Mouse (Mus musculus): ENCODE results near the gene Zfp13. TPM values are rescaled to one million over a fixed set of nuclear protein-coding genes. Genes with fewer than 3 reads are reported as not detected.

Zfp13 gene
- total and polyA plus RNA-seq, 2 experiments from 2014 or later, result 21.5 to 44.0 TPM

DNA sequence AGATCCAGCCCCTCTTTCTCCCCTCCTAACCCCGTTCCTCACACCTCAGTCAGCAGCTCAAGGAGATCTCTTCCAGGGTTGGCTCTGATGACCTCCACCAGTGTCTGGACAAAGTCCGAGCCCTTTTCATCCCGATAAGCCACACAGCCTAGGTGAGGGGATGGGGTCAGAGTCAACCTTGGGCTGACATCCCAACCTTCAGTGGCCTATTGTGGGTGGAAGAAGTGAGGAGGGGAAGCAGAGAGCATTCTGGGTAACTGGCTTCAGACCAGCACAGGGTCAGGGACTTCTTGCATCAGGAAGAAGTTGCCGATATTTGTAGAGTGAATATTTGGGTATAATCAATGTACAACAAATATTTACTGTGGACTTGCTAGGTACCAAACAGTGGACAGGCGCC is 47.3 kb downstream of the Zfp13 start:
- peaks cover 17% of the 10 kb centered on the region; the same call in 1 of the 2 replicates for H3K36me3 ChIP-seq (ENCODE audit: insufficient read depth, low read length)
- no peak overlapping the region for H3K4me3 ChIP-seq (ENCODE audit: low read length)
- no peak overlapping the region for H3K9ac ChIP-seq (replicated peaks; ENCODE audit: low read length)
- DNase-seq (ENCODE audit: low spot score) (no peak), ATAC-seq (no peak)
- 68% methylated on average over 5 of the region's 5 CpGs for WGBS
- H3K4me1 ChIP-seq (ENCODE audit: insufficient read depth, low read length), result peaks cover 6% of the 10 kb centered on the region; the same call in 1 of the 2 replicates
- H3K9me3 ChIP-seq (ENCODE audit: low read length), result no peaks in the 10 kb centered on the region
- H3K27ac ChIP-seq, result no peak overlapping the region
- no peak for TF ChIP-seq CTCF (IDR thresholded peaks at IDR 0.05; ENCODE audit: low read depth)
- H3K27me3 ChIP-seq (ENCODE audit: insufficient read depth, low read length), result no peaks in the 10 kb centered on the region
- H3K4me2 ChIP-seq (ENCODE audit: low read depth, low read length), result peak overlapping the region; percentile 81; the same call in 1 of the 2 replicates

- no peak for ATAC-seq
- no peaks in the 10 kb centered on the region for H3K27me3 ChIP-seq (ENCODE audit: insufficient read depth, low read length)
- peak overlapping the region; percentile 81 for H3K4me2 ChIP-seq (ENCODE audit: low read depth, low read length)
- no peak for TF ChIP-seq CTCF (IDR thresholded peaks at IDR 0.05; ENCODE audit: low read depth)
- H3K4me3 ChIP-seq (ENCODE audit: low read length), result peak overlapping the region; percentile 60
- H3K9me3 ChIP-seq (ENCODE audit: low read length), result no peaks in the 10 kb centered on the region
- peak overlapping the region; percentile 57 for H3K9ac ChIP-seq (replicated peaks; ENCODE audit: low read length)
- peak overlapping the region; percentile 79 for H3K27ac ChIP-seq
- DNase-seq (ENCODE audit: low spot score), result no peak
- peaks cover 6% of the 10 kb centered on the region; the same call in 1 of the 2 replicates for H3K4me1 ChIP-seq (ENCODE audit: insufficient read depth, low read length)
- H3K36me3 ChIP-seq (ENCODE audit: insufficient read depth, low read length), result peaks cover 12% of the 10 kb centered on the region; the same call in 1 of the 2 replicates
Measured at GRCm38 (mm10) chr17:23551416-23551815, 47.9 kb downstream of the Zfp13 start.

- peak overlapping the region; percentile 60 for H3K4me3 ChIP-seq (ENCODE audit: low read length)
- DNase-seq (ENCODE audit: low spot score) (no peak), ATAC-seq (peak; percentile 30)
- peaks cover 6% of the 10 kb centered on the region; the same call in 1 of the 2 replicates for H3K36me3 ChIP-seq (ENCODE audit: insufficient read depth, low read length)
- under 1% methylated on average over 15 of the region's 15 CpGs for WGBS
- no peaks in the 10 kb centered on the region for H3K9me3 ChIP-seq (ENCODE audit: low read length)
- H3K4me1 ChIP-seq (ENCODE audit: insufficient read depth, low read length), result peaks cover 6% of the 10 kb centered on the region; the same call in 1 of the 2 replicates
- H3K4me2 ChIP-seq (ENCODE audit: low read depth, low read length), result peak overlapping the region; percentile 81
- H3K9ac ChIP-seq (replicated peaks; ENCODE audit: low read length), result peak overlapping the region; percentile 57
- H3K27ac ChIP-seq, result peak overlapping the region; percentile 79
- TF ChIP-seq CTCF (IDR thresholded peaks at IDR 0.05; ENCODE audit: low read depth), result no peak
- no peaks in the 10 kb centered on the region for H3K27me3 ChIP-seq (ENCODE audit: insufficient read depth, low read length)
Measured at GRCm38 (mm10) chr17:23550856-23551255, 48.4 kb downstream of the Zfp13 start.

GRCm38 (mm10) chr17:23550188-23550791 is 49.0 kb downstream of the Zfp13 start:
- DNase-seq (ENCODE audit: low spot score) (peak; percentile 94), ATAC-seq (peak; percentile 85)
- TF ChIP-seq CTCF (IDR thresholded peaks at IDR 0.05; ENCODE audit: low read depth), result no peak
- H3K36me3 ChIP-seq (ENCODE audit: insufficient read depth, low read length), result peaks cover 5% of the 10 kb centered on the region; the same call in 1 of the 2 replicates
- H3K4me2 ChIP-seq (ENCODE audit: low read depth, low read length), result peak overlapping the region; percentile 81
- H3K9me3 ChIP-seq (ENCODE audit: low read length), result no peaks in the 10 kb centered on the region
- H3K27me3 ChIP-seq (ENCODE audit: insufficient read depth, low read length), result no peaks in the 10 kb centered on the region
- H3K9ac ChIP-seq (replicated peaks; ENCODE audit: low read length), result peak overlapping the region; percentile 57
- H3K27ac ChIP-seq, result peak overlapping the region; percentile 79
- H3K4me3 ChIP-seq (ENCODE audit: low read length), result peak overlapping the region; percentile 60
- peaks cover 6% of the 10 kb centered on the region; the same call in 1 of the 2 replicates for H3K4me1 ChIP-seq (ENCODE audit: insufficient read depth, low read length)
- WGBS, result 0% methylated on average over 22 of the region's 22 CpGs

- Histone ChIP-seq H3K9me3 (ENCODE audit: low read length) (no peaks in the 10 kb centered on the region), H3K36me3 (ENCODE audit: insufficient read depth, low read length) (no peaks in the 10 kb centered on the region; the same call in 1 of the 2 replicates), H3K27ac (peak overlapping the region; percentile 79; the same call in 1 of the 2 replicates), H3K27me3 (ENCODE audit: insufficient read depth, low read length) (no peaks in the 10 kb centered on the region), H3K9ac (replicated peaks; ENCODE audit: low read length) (peak overlapping the region; percentile 46), H3K4me1 (ENCODE audit: insufficient read depth, low read length) (peaks cover 6% of the 10 kb centered on the region; the same call in 1 of the 2 replicates), H3K4me3 (ENCODE audit: low read length) (peak overlapping the region; percentile 60), H3K4me2 (ENCODE audit: low read depth, low read length) (peak overlapping the region; percentile 81)
- TF ChIP-seq CTCF (IDR thresholded peaks at IDR 0.05; ENCODE audit: low read depth), result no peak
- DNase-seq (ENCODE audit: low spot score), result peak; percentile 58
- 6% methylated on average over 9 of the region's 9 CpGs for WGBS
- no peak for ATAC-seq
Measured at GRCm38 (mm10) chr17:23549441-23549840, 49.8 kb downstream of the Zfp13 start.

GRCm38 (mm10) chr17:23548615-23549014 is 50.7 kb downstream of the Zfp13 start:
- H3K4me3 ChIP-seq (ENCODE audit: low read length), result peak overlapping the region; percentile 60
- ATAC-seq, result peak; percentile 4; the same call in 1 of the 2 replicates
- peak; percentile 86 for DNase-seq (ENCODE audit: low spot score)
- peak overlapping the region; percentile 81 for H3K4me2 ChIP-seq (ENCODE audit: low read depth, low read length)
- no peak for TF ChIP-seq CTCF (IDR thresholded peaks at IDR 0.05; ENCODE audit: low read depth)
- H3K27ac ChIP-seq, result 0 out of 2 replicates have a peak overlapping the region, but pooled peaks have one; percentile 42
- peak overlapping the region; percentile 46; the same call in 1 of the 2 replicates for H3K9ac ChIP-seq (replicated peaks; ENCODE audit: low read length)
- H3K36me3 ChIP-seq (ENCODE audit: insufficient read depth, low read length), result no peaks in the 10 kb centered on the region
- H3K9me3 ChIP-seq (ENCODE audit: low read length), result no peaks in the 10 kb centered on the region
- peaks cover 6% of the 10 kb centered on the region; the same call in 1 of the 2 replicates for H3K4me1 ChIP-seq (ENCODE audit: insufficient read depth, low read length)
- WGBS, result 1% methylated on average over 15 of the region's 15 CpGs
- H3K27me3 ChIP-seq (ENCODE audit: insufficient read depth, low read length), result no peaks in the 10 kb centered on the region
